Comparison of ENCODE assay signal across 8 mouse cellular contexts in the genomic region with DNA sequence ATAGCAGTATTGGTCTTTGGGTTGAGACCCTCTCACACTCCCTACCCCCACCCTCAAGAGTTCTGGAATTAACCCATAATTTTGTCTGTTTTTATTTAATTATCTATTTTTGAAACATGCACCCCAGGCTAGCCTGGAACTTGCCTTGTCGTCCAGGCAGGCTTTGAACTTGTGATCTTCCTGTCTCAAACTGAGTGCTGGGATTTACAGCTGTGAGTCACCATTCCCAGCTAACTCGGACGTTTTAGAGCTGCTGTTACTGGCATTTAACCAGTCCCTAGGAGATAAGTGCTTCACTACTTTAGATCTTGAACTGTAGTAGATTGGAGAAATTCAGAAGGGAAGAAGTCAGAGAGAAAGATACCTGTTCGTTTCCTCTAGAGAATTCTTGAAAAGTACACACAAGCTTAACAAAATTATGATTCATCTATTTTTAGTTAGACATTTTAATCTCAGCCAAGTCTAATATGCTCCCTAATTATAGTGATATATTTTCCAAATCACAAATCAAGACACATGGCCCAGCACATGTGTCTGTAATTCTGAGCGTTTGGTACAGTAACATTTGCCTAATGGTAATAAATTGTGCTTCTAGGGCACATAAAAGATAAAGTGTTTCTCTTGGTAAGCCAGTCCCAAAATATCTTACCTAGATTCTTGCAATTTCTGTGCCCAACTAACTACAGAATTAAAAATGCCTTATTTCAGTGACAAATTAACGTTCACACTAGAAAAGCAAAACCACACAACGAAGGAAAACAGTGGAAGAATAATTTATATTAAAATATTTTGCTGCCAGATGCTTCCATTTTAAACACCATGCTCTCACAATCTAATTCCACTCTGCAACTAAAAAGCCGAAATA. TPM values are rescaled to one million over a fixed set of nuclear protein-coding genes. Genes with fewer than 3 reads are reported as not detected.
DNase-seq lines count a peak whose midpoint lies in the region; ATAC-seq lines count a peak whose summit lies in the region.

No protein-coding gene starts in this region.

- H3K4me3 ChIP-seq in hindbrain, embryonic 10.5 days: peak overlapping the region; percentile 74; the same call in 1 of the 2 replicates
- no peak overlapping the region; the same call in 1 of the 2 replicates for H3K4me3 ChIP-seq in hindbrain, embryonic 11.5 days (ENCODE audit: low read depth, low read length)
- no peak overlapping the region for H3K4me3 ChIP-seq in hindbrain, embryonic 16.5 days (ENCODE audit: low read length)
- H3K4me3 ChIP-seq in midbrain, embryonic 15.5 days: peak overlapping the region; percentile 72

- H3K4me1 ChIP-seq in hindbrain, embryonic 10.5 days (replicated peaks): peaks cover 37% of the 10 kb centered on the region
- peaks cover 2% of the 10 kb centered on the region for H3K4me1 ChIP-seq in hindbrain, embryonic 11.5 days (replicated peaks; ENCODE audit: control insufficient read depth, insufficient read depth, low read length)
- H3K4me1 ChIP-seq in hindbrain, embryonic 16.5 days (ENCODE audit: control insufficient read depth, insufficient read depth, low read depth, low read length): peaks cover 10% of the 10 kb centered on the region
- H3K4me1 ChIP-seq in midbrain, embryonic 15.5 days: peaks cover 16% of the 10 kb centered on the region

- peak overlapping the region; percentile 97; the same call in 1 of the 2 replicates for H3K27ac ChIP-seq in hindbrain, embryonic 10.5 days
- H3K27ac ChIP-seq in hindbrain, embryonic 11.5 days (ENCODE audit: low read depth, low read length): no peak overlapping the region
- peak overlapping the region; percentile 94 for H3K27ac ChIP-seq in hindbrain, embryonic 16.5 days (ENCODE audit: low read depth, low read length)
- peak overlapping the region; percentile 99 for H3K27ac ChIP-seq in midbrain, embryonic 15.5 days

- no peak for DNase-seq in hindbrain, embryonic 10.5 days (ENCODE audit: low spot score)
- DNase-seq in hindbrain, embryonic 11.5 days (ENCODE audit: low spot score): no peak
- peak; percentile 18 for DNase-seq in brain, adult 2 months (ENCODE audit: low read depth, low spot score)
- DNase-seq in left cerebral cortex, postnatal 25 days (ENCODE audit: low spot score in 2 of 2): no peak
- DNase-seq in Muller cell, postnatal 12 days (ENCODE audit: inconsistent ontology term): no peak

- 58% methylated on average over 8 of the region's 8 CpGs for WGBS in hindbrain, embryonic 10.5 days
- 50% methylated on average over 8 of the region's 8 CpGs for WGBS in hindbrain, embryonic 11.5 days
- WGBS in hindbrain, embryonic 16.5 days: 53% methylated on average over 8 of the region's 8 CpGs
- WGBS in midbrain, embryonic 15.5 days: 52% methylated on average over 8 of the region's 8 CpGs

- H3K27me3 ChIP-seq in hindbrain, embryonic 10.5 days (ENCODE audit: insufficient read depth, poor library complexity, severe bottlenecking): no peaks in the 10 kb centered on the region
- H3K27me3 ChIP-seq in hindbrain, embryonic 11.5 days (ENCODE audit: control insufficient read depth, insufficient read depth, low read length): no peaks in the 10 kb centered on the region
- no peaks in the 10 kb centered on the region for H3K27me3 ChIP-seq in hindbrain, embryonic 16.5 days (replicated peaks; ENCODE audit: control insufficient read depth, insufficient read depth, low read length)
- H3K27me3 ChIP-seq in midbrain, embryonic 15.5 days (replicated peaks): no peaks in the 10 kb centered on the region

- no peak overlapping the region for H3K4me2 ChIP-seq in hindbrain, embryonic 11.5 days (replicated peaks; ENCODE audit: low read depth, low read length)
- H3K4me2 ChIP-seq in hindbrain, embryonic 16.5 days (ENCODE audit: low read length): peak overlapping the region; percentile 85
- peak overlapping the region; percentile 99 for H3K4me2 ChIP-seq in midbrain, embryonic 15.5 days

- H3K9me3 ChIP-seq in hindbrain, embryonic 10.5 days: no peaks in the 10 kb centered on the region
- H3K9me3 ChIP-seq in hindbrain, embryonic 11.5 days (ENCODE audit: control insufficient read depth, low read length): no peaks in the 10 kb centered on the region
- no peaks in the 10 kb centered on the region for H3K9me3 ChIP-seq in hindbrain, embryonic 16.5 days (ENCODE audit: control insufficient read depth, low read length)
- no peaks in the 10 kb centered on the region for H3K9me3 ChIP-seq in midbrain, embryonic 15.5 days

- H3K9ac ChIP-seq in hindbrain, embryonic 11.5 days (ENCODE audit: low read depth, low read length): no peak overlapping the region
- H3K9ac ChIP-seq in hindbrain, embryonic 16.5 days (ENCODE audit: low read depth, low read length): no peak overlapping the region
- no peak overlapping the region for H3K9ac ChIP-seq in midbrain, embryonic 15.5 days

- H3K36me3 ChIP-seq in hindbrain, embryonic 10.5 days: peaks cover 6% of the 10 kb centered on the region
- peaks cover 2% of the 10 kb centered on the region; the same call in 1 of the 2 replicates for H3K36me3 ChIP-seq in hindbrain, embryonic 11.5 days (ENCODE audit: control insufficient read depth, insufficient read depth, low read length)
- peaks cover 4% of the 10 kb centered on the region for H3K36me3 ChIP-seq in hindbrain, embryonic 16.5 days (ENCODE audit: control insufficient read depth, insufficient read depth, low read length)
- H3K36me3 ChIP-seq in midbrain, embryonic 15.5 days (replicated peaks): peaks cover 2% of the 10 kb centered on the region; the same call in 1 of the 2 replicates

- intact Hi-C loops in left cerebral cortex, postnatal 25 days (cut with DNase I): no loop called here

- no peak for ATAC-seq in hindbrain, embryonic 11.5 days (ENCODE audit: low FRiP score)
- no peak for ATAC-seq in hindbrain, embryonic 16.5 days
- ATAC-seq in midbrain, embryonic 15.5 days (replicated peaks): no peak
- no peak for ATAC-seq in inflammation-experienced regulatory T-cells, adult 6 months

RNA-seq across cellular contexts. Expression of a gene that starts 2.2 kb away (rescaled TPM):
- 22.3 and 31.1 TPM in 2 replicates for polyA plus RNA-seq in hindbrain, embryonic 10.5 days (2016; fragmentation: Nextera tagmentation; extraction: Ambion mirVana)
- polyA plus RNA-seq in hindbrain, embryonic 11.5 days (2014; fragmentation: Nextera tagmentation; extraction: Ambion mirVana): 36.7 and 38.9 TPM in 2 replicates
- polyA plus RNA-seq in hindbrain, embryonic 16.5 days (2015; fragmentation: Nextera tagmentation; extraction: Ambion mirVana): 29.1 and 29.2 TPM in 2 replicates
- 27.3 and 31.2 TPM in 2 replicates for polyA plus RNA-seq in midbrain, embryonic 15.5 days (2015; fragmentation: Nextera tagmentation; extraction: Ambion mirVana)
- polyA plus RNA-seq in inflammation-experienced regulatory T-cells, adult 6 months (2017; shearing (Covaris generic)): 1 to 10 TPM; 4.3 to 6.7 (median 5.3) TPM
- 10 to 100 TPM; 38.2 to 43.9 TPM for total RNA-seq in left cerebral cortex, postnatal 25 days (2021)

RNA-seq across cellular contexts. Expression of a gene that starts 36.8 kb away (rescaled TPM):
- 0.61 and 2.0 TPM in 2 replicates for polyA plus RNA-seq in hindbrain, embryonic 10.5 days (2016; fragmentation: Nextera tagmentation; extraction: Ambion mirVana)
- 0.95 and 1.8 TPM in 2 replicates for polyA plus RNA-seq in hindbrain, embryonic 11.5 days (2014; fragmentation: Nextera tagmentation; extraction: Ambion mirVana)
- 9.3 and 10.2 TPM in 2 replicates for polyA plus RNA-seq in hindbrain, embryonic 16.5 days (2015; fragmentation: Nextera tagmentation; extraction: Ambion mirVana)
- 5.5 and 5.6 TPM in 2 replicates for polyA plus RNA-seq in midbrain, embryonic 15.5 days (2015; fragmentation: Nextera tagmentation; extraction: Ambion mirVana)
- polyA plus RNA-seq in inflammation-experienced regulatory T-cells, adult 6 months (2017; shearing (Covaris generic)): 1 to 10 TPM in 2 of 3 experiments, under 1 TPM in 1; 0.10 to 1.5 (median 1.2) TPM
- total RNA-seq in left cerebral cortex, postnatal 25 days (2021): 1 to 10 TPM; 1.6 to 2.3 TPM

Comparison
In these comparisons a context has a peak if more than half of its experiments do, and no peak if none do; other contexts are left out.
1. H3K4me3 ChIP-seq: peak in hindbrain, embryonic 10.5 days (single experiment) and midbrain, embryonic 15.5 days (single experiment); none in hindbrain, embryonic 11.5 days (single experiment) and hindbrain, embryonic 16.5 days (single experiment).